Mouse (Mus musculus) brain, adult 2 months (tissue): ENCODE results near the gene Gmds.

ENCODE experiments used
- DNase-seq: peaks from one replicate; pipeline ENCODE4 v3.0.0; 2011; ENCODE audit warnings: low read depth, low spot score

The Gmds gene

GRCm38 (mm10) chr13:31877061-31877460, 461.5 kb downstream of the Gmds start:
- no peak for DNase-seq

GRCm38 (mm10) chr13:31874427-31874826, 464.1 kb downstream of the Gmds start:
- no peak for DNase-seq

- DNase-seq, result no peak
These were observed 465.3 kb downstream of the Gmds start for GRCm38 (mm10) chr13:31873269-31873668.

- DNase-seq, result no peak
These were observed 473.8 kb downstream of the Gmds start for GRCm38 (mm10) chr13:31864786-31865185.

GRCm38 (mm10) chr13:31863461-31863860, 475.1 kb downstream of the Gmds start:
- DNase-seq, result no peak

- no peak for DNase-seq
These were observed 478.3 kb downstream of the Gmds start for GRCm38 (mm10) chr13:31860200-31860599.

- DNase-seq, result no peak
These were observed 484.5 kb downstream of the Gmds start for GRCm38 (mm10) chr13:31854000-31854399.

GRCm38 (mm10) chr13:31853564-31853963, 485.0 kb downstream of the Gmds start:
- DNase-seq, result no peak

GRCm38 (mm10) chr13:31849258-31849971, 489.1 kb downstream of the Gmds start:
- no peak for DNase-seq

- DNase-seq, result no peak
These were observed 502.7 kb downstream of the Gmds start for GRCm38 (mm10) chr13:31835802-31836201.

GRCm38 (mm10) chr13:31830332-31830731, 508.2 kb downstream of the Gmds start:
- DNase-seq, result no peak

- DNase-seq, result no peak
These were observed 510.1 kb downstream of the Gmds start for GRCm38 (mm10) chr13:31828446-31828845.

GRCm38 (mm10) chr13:31827820-31828332, 510.7 kb downstream of the Gmds start:
- DNase-seq, result no peak

GRCm38 (mm10) chr13:31827160-31827559, 511.4 kb downstream of the Gmds start:
- no peak for DNase-seq

- DNase-seq, result no peak
These were observed 513.4 kb downstream of the Gmds start for GRCm38 (mm10) chr13:31825180-31825579.

GRCm38 (mm10) chr13:31823316-31823715, 515.2 kb downstream of the Gmds start:
- no peak for DNase-seq

- DNase-seq, result no peak
These were observed 517.5 kb downstream of the Gmds start for GRCm38 (mm10) chr13:31821050-31821449.

GRCm38 (mm10) chr13:31820587-31821017, 517.9 kb downstream of the Gmds start:
- DNase-seq, result no peak

- no peak for DNase-seq
These were observed 518.7 kb downstream of the Gmds start for GRCm38 (mm10) chr13:31819664-31820405.

- no peak for DNase-seq
These were observed 520.2 kb downstream of the Gmds start for GRCm38 (mm10) chr13:31818337-31818736.

- no peak for DNase-seq
These were observed 523.0 kb downstream of the Gmds start for GRCm38 (mm10) chr13:31815383-31816003.

- no peak for DNase-seq
These were observed 525.8 kb downstream of the Gmds start for GRCm38 (mm10) chr13:31812701-31813100.
